In genomic region chr3:37203984-37204428, GRCm38 (mm10) we compare ENCODE assay signal across 7 mouse cellular contexts. TPM values are rescaled to one million over a fixed set of nuclear protein-coding genes. Genes with fewer than 3 reads are reported as not detected.
A peak's percentile ranks its signal among the peaks of the same experiment; 100 is the strongest.
DNase-seq lines count a peak whose midpoint lies in the region; ATAC-seq lines count a peak whose summit lies in the region.

No protein-coding gene starts in this region.

- H3K4me1 ChIP-seq in embryonic facial prominence, embryonic 12.5 days: peaks cover 7% of the 10 kb centered on the region
- peaks cover 3% of the 10 kb centered on the region; the same call in 1 of the 2 replicates for H3K4me1 ChIP-seq in limb, embryonic 11.5 days (ENCODE audit: control insufficient read depth, insufficient read depth, low read length)
- 0 out of 2 replicates have a peak, but pooled peaks cover 4% of the 10 kb centered on the region for H3K4me1 ChIP-seq in midbrain, embryonic 14.5 days (ENCODE audit: control insufficient read depth, insufficient read depth, low read length)

- peak overlapping the region; percentile 67 for H3K9ac ChIP-seq in embryonic facial prominence, embryonic 12.5 days
- peak overlapping the region; percentile 60 for H3K9ac ChIP-seq in limb, embryonic 11.5 days (ENCODE audit: low read length)
- peak overlapping the region; percentile 53 for H3K9ac ChIP-seq in midbrain, embryonic 14.5 days (replicated peaks; ENCODE audit: low read length)

- under 1% methylated on average over 11 of the region's 11 CpGs for WGBS in embryonic facial prominence, embryonic 12.5 days
- 2% methylated on average over 11 of the region's 11 CpGs for WGBS in limb, embryonic 11.5 days
- WGBS in midbrain, embryonic 14.5 days: under 1% methylated on average over 11 of the region's 11 CpGs

- no peaks in the 10 kb centered on the region for H3K27me3 ChIP-seq in embryonic facial prominence, embryonic 12.5 days
- no peaks in the 10 kb centered on the region for H3K27me3 ChIP-seq in limb, embryonic 11.5 days (ENCODE audit: control insufficient read depth, insufficient read depth, low read length)
- H3K27me3 ChIP-seq in midbrain, embryonic 14.5 days (ENCODE audit: control insufficient read depth, insufficient read depth, low read length): no peaks in the 10 kb centered on the region

- H3K27ac ChIP-seq in embryonic facial prominence, embryonic 12.5 days: no peak overlapping the region
- H3K27ac ChIP-seq in limb, embryonic 11.5 days (replicated peaks; ENCODE audit: low read depth, low read length): no peak overlapping the region
- no peak overlapping the region for H3K27ac ChIP-seq in midbrain, embryonic 14.5 days (replicated peaks; ENCODE audit: low read depth, low read length)

- 0 out of 2 replicates have a peak, but pooled peaks have one; percentile 39 for ATAC-seq in embryonic facial prominence, embryonic 12.5 days (ENCODE audit: insufficient number of reproducible peaks, insufficient read depth, low FRiP score, low TSS enrichment)
- ATAC-seq in limb, embryonic 11.5 days (ENCODE audit: insufficient number of reproducible peaks, low FRiP score, low TSS enrichment, low read depth): 0 out of 2 replicates have a peak, but pooled peaks have one; percentile 61
- ATAC-seq in midbrain, embryonic 14.5 days (ENCODE audit: low FRiP score, low TSS enrichment): peak; percentile 75

- peak overlapping the region; percentile 50 for H3K4me3 ChIP-seq in embryonic facial prominence, embryonic 12.5 days
- peak overlapping the region; percentile 42 for H3K4me3 ChIP-seq in limb, embryonic 11.5 days (ENCODE audit: low read depth, low read length)
- peak overlapping the region; percentile 39 for H3K4me3 ChIP-seq in midbrain, embryonic 14.5 days (replicated peaks; ENCODE audit: low read depth, low read length)

- peak overlapping the region; percentile 84 for H3K4me2 ChIP-seq in embryonic facial prominence, embryonic 12.5 days (replicated peaks)
- H3K4me2 ChIP-seq in limb, embryonic 11.5 days (ENCODE audit: low read depth, severe bottlenecking): peak overlapping the region; percentile 87
- H3K4me2 ChIP-seq in midbrain, embryonic 14.5 days (ENCODE audit: low read length): peak overlapping the region; percentile 63

- H3K9me3 ChIP-seq in embryonic facial prominence, embryonic 12.5 days: no peaks in the 10 kb centered on the region
- no peaks in the 10 kb centered on the region for H3K9me3 ChIP-seq in limb, embryonic 11.5 days (ENCODE audit: control insufficient read depth, low read length)
- H3K9me3 ChIP-seq in midbrain, embryonic 14.5 days (ENCODE audit: control insufficient read depth, low read length): no peaks in the 10 kb centered on the region

- peak; percentile 66 for DNase-seq in adrenal gland, postnatal 25 days
- DNase-seq in heart, adult 11 months: peak; percentile 97
- DNase-seq in kidney, adult 18-20 months: peak; percentile 75
- DNase-seq in limb, embryonic 11.5 days (ENCODE audit: low spot score): peak; percentile 89
- DNase-seq in midbrain, embryonic 14.5 days: peak; percentile 94
- peak; percentile 43 to 72 for DNase-seq in spleen, adult 18-20 months

- no peaks in the 10 kb centered on the region for H3K36me3 ChIP-seq in embryonic facial prominence, embryonic 12.5 days
- no peaks in the 10 kb centered on the region for H3K36me3 ChIP-seq in limb, embryonic 11.5 days (ENCODE audit: control insufficient read depth, insufficient read depth, low read length)
- no peaks in the 10 kb centered on the region for H3K36me3 ChIP-seq in midbrain, embryonic 14.5 days (ENCODE audit: control insufficient read depth, insufficient read depth, low read length)

RNA-seq across cellular contexts. Expression of gene Il21, which starts 28.4 kb away (rescaled TPM):
- not detected in 2 replicates for total RNA-seq in adrenal gland, postnatal 25 days (2021)
- polyA plus RNA-seq in embryonic facial prominence, embryonic 12.5 days (2016; fragmentation: Nextera tagmentation; extraction: Ambion mirVana): not detected in 2 replicates
- polyA plus RNA-seq in limb, embryonic 11.5 days (2014; fragmentation: Nextera tagmentation; extraction: Ambion mirVana): not detected in 2 replicates
- not detected in 2 replicates for polyA plus RNA-seq in midbrain, embryonic 14.5 days (2014; fragmentation: Nextera tagmentation; extraction: Ambion mirVana)
